Mouse (Mus musculus) heart, postnatal 0 days (tissue): ENCODE results near the gene Thada.

Experiments
- CTCF ChIP-seq: IDR thresholded peaks from 2 replicates; pipeline ENCODE4 v1.5.1; 2016; ENCODE audit warnings: antibody characterized with exemption, control low read depth, low read depth
- EP300 ChIP-seq: IDR thresholded peaks from 2 replicates; pipeline ENCODE4 v1.6.1; 2016; ENCODE audit warnings: antibody characterized with exemption, low read depth

DNA sequence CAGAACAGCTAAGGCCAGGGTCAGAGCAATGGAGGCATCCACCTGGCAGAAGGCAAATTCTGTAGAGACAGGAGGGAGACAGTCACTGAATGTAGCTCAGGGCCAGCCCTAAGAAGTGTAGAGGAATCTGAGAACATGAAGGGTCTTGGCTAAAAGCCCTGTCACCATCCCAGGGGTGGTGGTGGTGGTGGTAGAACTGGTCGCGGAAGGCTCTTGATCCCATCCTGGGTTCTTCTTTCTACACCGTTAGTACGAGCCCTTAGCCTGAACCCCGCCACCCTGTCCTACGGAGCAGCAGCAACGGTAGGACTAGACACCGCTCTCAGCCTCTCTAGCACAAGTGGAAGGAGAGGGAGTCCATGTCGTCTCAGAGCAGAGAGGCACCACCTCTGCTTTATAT is 272.6 kb downstream of the Thada start:
- TF ChIP-seq CTCF: no peak
- TF ChIP-seq EP300: no peak
